Mouse (Mus musculus) embryonic facial prominence, embryonic 14.5 days (tissue): Measurements from ENCODE around the gene Capg. TPM values are rescaled to one million over a fixed set of nuclear protein-coding genes. Genes with fewer than 3 reads are reported as not detected.

ENCODE experiments used
- ATAC-seq: fragments of 200-750 bp; cut with Nextera tagmentation; 2 replicates; pipeline ENCODE4 v1.8.0; 2017; ENCODE audit warnings: low read depth, moderate number of reproducible peaks, moderate TSS enrichment
- DNase-seq: peaks from one replicate; pipeline ENCODE4 v3.0.0-alpha.2; 2015; ENCODE audit warnings: low spot score
- H3K27ac ChIP-seq: fragments of 300-500 bp; sonication (generic); replicated peaks from 2 replicates; pipeline ENCODE4 v1.5.1; 2014; ENCODE audit warnings: low read depth, mild to moderate bottlenecking, low read length, moderate library complexity
- H3K27me3 ChIP-seq: fragments of 300-500 bp; sonication (generic); replicated peaks from 2 replicates; pipeline ENCODE4 v1.6.1; 2014; ENCODE audit warnings: low read length; ENCODE audit not compliant: control insufficient read depth, insufficient read depth
- H3K36me3 ChIP-seq: fragments of 300-500 bp; sonication (generic); 2 replicates; pipeline ENCODE4 v1.6.1; 2014; ENCODE audit warnings: low read length, mixed read lengths; ENCODE audit not compliant: control insufficient read depth, insufficient read depth
- H3K4me1 ChIP-seq: fragments of 300-500 bp; sonication (generic); 2 replicates; pipeline ENCODE4 v1.6.1; 2014; ENCODE audit warnings: antibody characterized with exemption, low read length; ENCODE audit not compliant: control insufficient read depth, insufficient read depth
- H3K4me2 ChIP-seq: fragments of 300-500 bp; sonication (generic); 2 replicates; pipeline ENCODE4 v1.6.1; 2014; ENCODE audit warnings: low read depth, mild to moderate bottlenecking, low read length, moderate library complexity, mixed read lengths
- H3K4me3 ChIP-seq: fragments of 300-500 bp; sonication (generic); 2 replicates; pipeline ENCODE4 v1.5.1; 2014; ENCODE audit warnings: low read depth, mild to moderate bottlenecking, low read length
- H3K9ac ChIP-seq: fragments of 300-500 bp; sonication (generic); 2 replicates; pipeline ENCODE4 v1.6.1; 2014; ENCODE audit warnings: low read depth, mild to moderate bottlenecking, low read length, moderate library complexity, mixed read lengths
- H3K9me3 ChIP-seq: fragments of 300-500 bp; sonication (generic); 2 replicates; pipeline ENCODE4 v1.6.1; 2016; ENCODE audit warnings: low read length; ENCODE audit not compliant: control insufficient read depth
- WGBS: fragments of 180-500 bp; shearing (Covaris S2); extraction: QIAGEN DNeasy Blood & Tissue Kit; methylation state at CpG from one replicate; pipeline ENCODE4 v1.1.7; 2014; 5-methylcytosine and 5-hydroxymethylcytosine counted together
- polyA plus RNA-seq: library from polyadenylated mRNA; unstranded; fragments of >200 nt; fragmentation: Nextera tagmentation; extraction: Ambion mirVana; gene quantifications from 2 replicates; pipeline ENCODE4 v1.2.1, GENCODE M21; 2014

Capg gene
- polyA plus RNA-seq, 1 experiment from 2014 or later: 75.9 TPM

DNA sequence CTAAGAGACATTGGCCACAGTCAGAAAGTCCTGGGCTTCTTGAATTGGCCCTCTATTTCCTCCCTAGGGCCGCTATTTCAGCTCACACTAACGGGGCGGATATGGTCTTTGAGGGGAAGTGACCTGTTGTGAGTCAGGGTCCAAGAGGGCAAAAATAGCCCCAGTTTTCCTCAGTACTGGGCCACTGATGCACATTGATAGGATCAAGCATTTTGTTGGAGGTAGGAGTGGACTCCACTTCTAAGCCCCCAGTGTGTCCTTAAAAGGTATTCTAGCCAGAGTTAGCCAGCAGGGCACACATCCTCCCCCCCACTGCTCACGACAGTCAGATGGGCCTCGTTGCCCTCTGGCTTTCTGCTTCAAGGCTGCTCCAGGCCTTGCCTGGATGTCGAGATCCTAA lies 5.8 kb downstream of the Capg start:
- Histone ChIP-seq H3K9me3 (no peaks in the 10 kb centered on the region), H3K27me3 (no peaks in the 10 kb centered on the region), H3K4me3 (no peak overlapping the region), H3K9ac (no peak overlapping the region), H3K4me1 (peaks cover 29% of the 10 kb centered on the region), H3K4me2 (0 out of 2 replicates have a peak overlapping the region, but pooled peaks have one; percentile 16), H3K27ac (no peak overlapping the region), H3K36me3 (no peaks in the 10 kb centered on the region)
- 41% methylated on average over 6 of the region's 6 CpGs for WGBS
- ATAC-seq (no peak), DNase-seq (no peak)

DNA sequence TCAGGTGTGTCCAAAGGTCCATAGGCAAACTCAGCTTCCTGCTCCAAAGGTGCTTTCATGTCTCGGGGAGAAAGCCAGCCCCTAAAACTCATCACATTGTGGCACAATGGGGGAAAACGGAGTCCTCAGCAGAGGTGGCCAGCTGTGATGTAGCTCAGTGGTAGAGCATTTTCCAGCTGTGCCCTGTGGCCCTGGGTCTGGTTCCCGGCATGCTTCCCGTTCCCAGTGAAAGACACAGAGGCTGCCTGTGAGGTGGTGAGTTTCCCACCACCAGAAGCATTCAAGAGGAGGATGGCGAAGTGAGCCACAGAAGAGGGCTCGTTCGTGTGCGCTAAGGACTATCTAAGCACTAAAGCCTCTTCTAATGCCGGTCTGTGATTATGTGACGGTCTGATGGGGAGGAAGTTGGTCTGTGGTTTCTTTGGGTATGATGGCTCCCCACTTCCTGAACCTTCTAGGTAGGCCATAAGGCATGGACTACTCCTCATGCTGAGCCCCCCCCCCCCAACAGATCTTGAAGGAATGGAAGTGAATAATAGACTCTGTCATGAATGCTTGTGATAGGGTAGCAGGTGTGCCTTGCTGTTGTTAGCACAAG lies 6.4 kb downstream of the Capg start:
- WGBS: 75% methylated on average over 10 of the region's 10 CpGs
- Histone ChIP-seq H3K27me3 (no peaks in the 10 kb centered on the region), H3K27ac (no peak overlapping the region), H3K9me3 (no peaks in the 10 kb centered on the region), H3K9ac (no peak overlapping the region), H3K36me3 (no peaks in the 10 kb centered on the region), H3K4me2 (no peak overlapping the region), H3K4me1 (peaks cover 29% of the 10 kb centered on the region), H3K4me3 (no peak overlapping the region)
- DNase-seq: no peak
- ATAC-seq: no peak

DNA sequence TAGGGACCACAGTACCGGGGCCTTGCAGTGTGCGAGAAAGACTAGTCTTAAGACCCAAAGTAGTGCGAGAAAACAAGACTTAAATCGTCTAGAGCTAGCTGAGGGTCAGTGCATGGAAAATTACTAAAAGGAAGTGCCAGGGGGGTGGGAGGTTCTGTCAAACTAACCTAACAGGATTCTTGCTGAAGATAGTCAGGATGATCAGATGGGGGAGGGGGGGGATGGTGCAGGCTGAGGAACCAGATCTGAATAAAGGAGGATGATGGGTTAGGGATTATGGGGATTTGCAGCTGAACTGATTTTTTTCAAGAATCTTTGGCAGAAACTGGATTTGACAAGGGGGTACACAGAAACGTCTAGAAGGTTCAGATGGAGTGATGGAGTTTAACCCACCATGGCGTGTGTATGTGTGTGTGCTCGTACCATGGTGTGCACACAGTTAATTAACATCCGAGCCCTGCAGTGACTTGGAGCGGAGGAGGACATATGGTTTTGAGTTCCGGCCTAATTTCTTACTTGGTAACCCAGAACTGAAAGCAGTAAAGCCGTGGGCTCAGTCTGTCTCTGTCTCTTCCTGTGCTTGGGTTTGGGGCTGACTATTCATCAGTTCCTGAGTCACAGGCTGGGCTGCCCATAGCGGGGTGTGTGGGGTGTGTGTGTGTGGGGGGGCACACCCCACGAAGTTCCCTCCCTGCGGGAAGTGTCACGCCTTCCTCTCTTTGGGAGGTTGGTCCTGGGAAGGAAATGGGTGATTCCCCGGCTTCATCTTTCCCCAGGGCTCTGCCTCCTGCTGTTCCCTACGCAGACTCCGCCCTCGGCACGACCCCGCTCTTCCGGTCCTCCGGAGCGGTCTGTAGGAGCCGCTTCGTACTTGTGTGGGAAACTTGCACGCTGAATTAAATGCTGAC lies 8.2 kb downstream of the Capg start:
- H3K27me3 ChIP-seq: no peaks in the 10 kb centered on the region
- H3K4me1 ChIP-seq: peaks cover 29% of the 10 kb centered on the region
- H3K9me3 ChIP-seq: no peaks in the 10 kb centered on the region
- DNase-seq (peak; percentile 95), ATAC-seq (peak; percentile 92)
- peak overlapping the region; percentile 54 for H3K9ac ChIP-seq
- H3K4me2 ChIP-seq: peak overlapping the region; percentile 66
- WGBS: 7% methylated on average over 24 of the region's 27 CpGs
- H3K27ac ChIP-seq: peak overlapping the region; percentile 86
- H3K36me3 ChIP-seq: no peaks in the 10 kb centered on the region
- H3K4me3 ChIP-seq: peak overlapping the region; percentile 40

DNA sequence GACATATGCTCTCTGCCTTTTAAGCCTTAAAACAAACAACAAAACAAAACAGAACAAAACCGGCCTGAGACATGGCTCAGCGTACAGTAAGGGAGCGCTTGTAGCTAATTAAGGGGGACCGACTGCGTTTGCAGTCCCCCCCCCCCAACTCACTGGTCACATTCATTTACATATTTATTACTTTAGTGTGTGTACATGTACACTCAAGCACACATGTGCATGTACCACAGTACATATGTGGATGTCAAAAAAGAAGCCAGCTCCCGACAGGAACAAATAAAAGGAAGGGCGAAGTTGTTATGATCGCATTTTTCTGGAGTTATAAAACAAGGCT lies 8.9 kb downstream of the Capg start:
- ATAC-seq: no peak
- Histone ChIP-seq H3K9ac (peak overlapping the region; percentile 54), H3K27me3 (no peaks in the 10 kb centered on the region), H3K4me1 (peaks cover 29% of the 10 kb centered on the region), H3K4me2 (peak overlapping the region; percentile 66), H3K36me3 (no peaks in the 10 kb centered on the region), H3K4me3 (peak overlapping the region; percentile 40), H3K27ac (peak overlapping the region; percentile 86), H3K9me3 (no peaks in the 10 kb centered on the region)
- no peak for DNase-seq
- 14% methylated on average over 8 of the region's 8 CpGs for WGBS

DNA sequence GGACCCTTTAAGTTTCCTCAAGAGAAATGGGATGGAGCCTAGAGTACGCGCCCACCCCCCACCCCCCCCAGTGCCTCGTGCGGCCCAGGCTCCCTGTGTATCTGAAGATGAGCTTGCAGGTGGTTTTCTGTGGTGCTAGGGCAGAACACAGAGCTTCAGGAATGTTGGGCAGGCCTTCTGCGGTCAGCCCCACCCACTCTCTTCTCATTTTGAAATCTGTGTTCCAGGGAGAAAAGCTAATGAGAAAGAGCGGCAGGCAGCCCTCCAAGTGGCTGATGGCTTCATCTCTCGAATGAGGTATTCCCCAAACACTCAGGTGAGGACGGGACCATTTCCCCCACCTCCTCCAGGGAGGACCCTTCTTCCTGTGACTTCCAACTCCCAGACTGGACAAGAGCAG lies 16.6 kb downstream of the Capg start:
- DNase-seq: no peak
- Histone ChIP-seq H3K27ac (no peak overlapping the region), H3K9me3 (no peaks in the 10 kb centered on the region), H3K4me3 (no peak overlapping the region), H3K9ac (no peak overlapping the region), H3K4me2 (no peak overlapping the region), H3K4me1 (no peaks in the 10 kb centered on the region), H3K36me3 (no peaks in the 10 kb centered on the region), H3K27me3 (no peaks in the 10 kb centered on the region)
- 52% methylated on average over 8 of the region's 8 CpGs for WGBS
- no peak for ATAC-seq

DNA sequence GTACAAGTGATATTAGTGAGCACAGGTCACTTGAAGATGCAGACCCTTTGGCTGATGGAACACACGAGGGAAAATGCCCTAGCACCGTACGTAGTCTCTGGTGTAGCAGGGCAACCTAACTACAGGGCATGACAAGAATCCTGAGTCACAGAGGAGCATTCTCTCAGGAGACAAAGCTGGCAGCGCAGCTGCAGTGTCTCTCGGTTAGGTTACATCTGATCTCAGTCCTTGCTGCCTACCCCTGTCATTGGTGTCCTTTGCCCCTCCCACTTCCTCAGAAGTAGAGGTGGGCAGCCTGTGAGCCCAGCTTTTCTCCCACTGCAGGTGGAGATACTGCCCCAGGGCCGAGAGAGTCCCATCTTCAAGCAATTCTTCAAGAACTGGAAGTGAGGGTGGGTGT lies 18.3 kb downstream of the Capg start:
- DNase-seq (peak; percentile 31), ATAC-seq (peak; percentile 20; the same call in 1 of the 2 replicates)
- Histone ChIP-seq H3K27ac (no peak overlapping the region), H3K9ac (no peak overlapping the region), H3K4me3 (no peak overlapping the region), H3K27me3 (no peaks in the 10 kb centered on the region), H3K9me3 (no peaks in the 10 kb centered on the region), H3K4me1 (no peaks in the 10 kb centered on the region), H3K4me2 (no peak overlapping the region), H3K36me3 (no peaks in the 10 kb centered on the region)
- 41% methylated on average over 6 of the region's 6 CpGs for WGBS

DNA sequence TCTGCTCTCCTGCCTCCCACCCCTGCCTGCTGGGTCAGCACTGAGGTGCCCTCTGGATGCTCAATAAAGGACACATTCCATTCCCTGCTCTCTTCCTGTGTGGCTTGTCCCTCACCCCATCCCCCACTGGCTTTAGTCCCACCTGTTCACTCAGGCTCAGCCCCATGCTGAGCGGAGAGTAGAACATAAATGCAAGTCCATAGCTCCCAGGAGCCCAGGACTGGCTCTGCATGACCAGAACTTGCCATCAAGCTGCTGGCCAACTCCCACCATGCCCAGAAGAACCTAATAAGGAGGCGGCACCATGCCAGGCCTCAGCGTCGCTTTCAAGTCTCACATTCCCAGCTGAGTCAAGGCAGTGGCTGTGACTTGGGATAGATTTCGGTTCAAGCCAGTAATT lies 18.7 kb downstream of the Capg start:
- ATAC-seq: peak; percentile 47; the same call in 1 of the 2 replicates
- 57% methylated on average over 5 of the region's 5 CpGs for WGBS
- DNase-seq: peak; percentile 23
- Histone ChIP-seq H3K4me2 (no peak overlapping the region), H3K4me1 (no peaks in the 10 kb centered on the region), H3K4me3 (no peak overlapping the region), H3K36me3 (no peaks in the 10 kb centered on the region), H3K27ac (no peak overlapping the region), H3K9me3 (no peaks in the 10 kb centered on the region), H3K9ac (no peak overlapping the region), H3K27me3 (no peaks in the 10 kb centered on the region)

DNA sequence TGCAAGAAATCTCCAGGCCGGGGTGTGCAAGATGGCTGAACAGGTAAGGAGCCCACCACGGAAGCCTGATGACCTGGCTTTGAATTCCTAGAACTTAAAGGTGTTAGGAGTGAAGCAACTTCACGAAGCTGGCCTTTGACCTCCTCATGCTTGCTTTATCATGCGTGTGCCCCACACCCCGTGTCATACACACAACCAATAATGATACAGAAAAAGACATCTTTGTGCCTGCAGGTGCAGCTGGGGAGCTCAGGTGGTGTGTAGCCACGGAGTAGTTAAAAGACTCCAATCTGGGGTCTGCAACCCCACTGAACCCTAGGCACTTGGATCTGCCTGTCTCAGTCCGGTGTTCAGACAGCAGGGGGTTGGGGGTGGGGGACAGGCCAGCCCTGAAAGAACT lies 21.3 kb downstream of the Capg start:
- no peak overlapping the region for H3K9ac ChIP-seq
- peak overlapping the region; percentile 44 for H3K27ac ChIP-seq
- no peak for ATAC-seq
- no peaks in the 10 kb centered on the region for H3K36me3 ChIP-seq
- no peaks in the 10 kb centered on the region for H3K4me1 ChIP-seq
- no peaks in the 10 kb centered on the region for H3K9me3 ChIP-seq
- H3K4me3 ChIP-seq: no peak overlapping the region
- H3K4me2 ChIP-seq: no peak overlapping the region
- H3K27me3 ChIP-seq: no peaks in the 10 kb centered on the region
- 71% methylated on average over 7 of the region's 7 CpGs for WGBS
- DNase-seq: no peak
